Mouse (Mus musculus) midbrain, embryonic 16.5 days (tissue): ENCODE data around the gene Imp3. TPM values are rescaled to one million over a fixed set of nuclear protein-coding genes. Genes with fewer than 3 reads are reported as not detected.
"Not testable (repeated sequence)": the region's sequence is repeated elsewhere in the genome, so short reads cannot be mapped to it uniquely, and the experiment has no call there.

Experiments
- ATAC-seq: fragments of 200-750 bp; cut with Nextera tagmentation; 2 replicates; pipeline ENCODE4 v1.8.0; 2017; ENCODE audit warnings: moderate TSS enrichment
- H3K27ac ChIP-seq: fragments of 300-500 bp; sonication (generic); 2 replicates; pipeline ENCODE4 v1.5.1; 2014; ENCODE audit warnings: mild to moderate bottlenecking, low read length, mixed read lengths
- H3K27me3 ChIP-seq: fragments of 300-500 bp; sonication (generic); 2 replicates; pipeline ENCODE4 v1.6.1; 2014; ENCODE audit warnings: low read depth, low read length, mixed read lengths; ENCODE audit not compliant: control insufficient read depth, insufficient read depth
- H3K36me3 ChIP-seq: fragments of 300-500 bp; sonication (generic); 2 replicates; pipeline ENCODE4 v1.6.1; 2014; ENCODE audit warnings: mild to moderate bottlenecking, low read length, moderate library complexity, mixed read lengths; ENCODE audit not compliant: control insufficient read depth, insufficient read depth
- H3K4me1 ChIP-seq: fragments of 300-500 bp; sonication (generic); 2 replicates; pipeline ENCODE4 v1.6.1; 2014; ENCODE audit warnings: mild to moderate bottlenecking, low read length, mixed read lengths; ENCODE audit not compliant: control insufficient read depth, insufficient read depth
- H3K4me2 ChIP-seq: fragments of 300-500 bp; sonication (generic); 2 replicates; pipeline ENCODE4 v1.6.1; 2014; ENCODE audit warnings: mild to moderate bottlenecking, low read length, mixed read lengths
- H3K4me3 ChIP-seq: fragments of 300-500 bp; sonication (generic); 2 replicates; pipeline ENCODE4 v1.5.1; 2014; ENCODE audit warnings: low read depth, mild to moderate bottlenecking, low read length, moderate library complexity, mixed read lengths
- H3K9ac ChIP-seq: fragments of 300-500 bp; sonication (generic); 2 replicates; pipeline ENCODE4 v1.6.1; 2014; ENCODE audit warnings: low read depth, low read length, mixed read lengths
- H3K9me3 ChIP-seq: fragments of 300-500 bp; sonication (generic); replicated peaks from 2 replicates; pipeline ENCODE4 v1.6.1; 2014; ENCODE audit warnings: mild to moderate bottlenecking, low read length, mixed read lengths; ENCODE audit not compliant: control insufficient read depth, poor library complexity, severe bottlenecking
- WGBS: fragments of 180-500 bp; shearing (Covaris S2); extraction: QIAGEN DNeasy Blood & Tissue Kit; methylation state at CpG from one replicate; pipeline ENCODE4 v1.1.7; 2014; 5-methylcytosine and 5-hydroxymethylcytosine counted together
- polyA plus RNA-seq: library from polyadenylated mRNA; unstranded; fragments of >200 nt; fragmentation: Nextera tagmentation; extraction: Ambion mirVana; gene quantifications from 2 replicates; pipeline ENCODE4 v1.2.1, GENCODE M21; 2015

Gene Imp3
- polyA plus RNA-seq, 1 experiment from 2014 or later = 66.9 TPM

GRCm38 (mm10) chr9:56896779-56897178, 40.5 kb upstream of the Imp3 start:
- no peaks in the 10 kb centered on the region for H3K36me3 ChIP-seq
- H3K9me3 ChIP-seq = no peaks in the 10 kb centered on the region
- no peaks in the 10 kb centered on the region; the same call in 1 of the 2 replicates for H3K27me3 ChIP-seq
- no peak overlapping the region for H3K4me2 ChIP-seq
- H3K4me1 ChIP-seq = peaks cover under 1% of the 10 kb centered on the region
- H3K4me3 ChIP-seq = no peak overlapping the region
- 89% methylated on average over 12 of the region's 12 CpGs for whole genome bisulfite sequencing
- no peak overlapping the region for H3K27ac ChIP-seq
- H3K9ac ChIP-seq = no peak overlapping the region
- ATAC-seq = no peak

GRCm38 (mm10) chr9:56899409-56899808, 37.9 kb upstream of the Imp3 start:
- Histone ChIP-seq H3K4me1 (no peaks in the 10 kb centered on the region), H3K36me3 (no peaks in the 10 kb centered on the region), H3K4me2 (no peak overlapping the region), H3K27me3 (no peaks in the 10 kb centered on the region), H3K9me3 (no peaks in the 10 kb centered on the region), H3K27ac (no peak overlapping the region), H3K9ac (no peak overlapping the region), H3K4me3 (no peak overlapping the region)
- 81% methylated on average over 11 of the region's 11 CpGs for WGBS
- no peak for ATAC-seq

DNA sequence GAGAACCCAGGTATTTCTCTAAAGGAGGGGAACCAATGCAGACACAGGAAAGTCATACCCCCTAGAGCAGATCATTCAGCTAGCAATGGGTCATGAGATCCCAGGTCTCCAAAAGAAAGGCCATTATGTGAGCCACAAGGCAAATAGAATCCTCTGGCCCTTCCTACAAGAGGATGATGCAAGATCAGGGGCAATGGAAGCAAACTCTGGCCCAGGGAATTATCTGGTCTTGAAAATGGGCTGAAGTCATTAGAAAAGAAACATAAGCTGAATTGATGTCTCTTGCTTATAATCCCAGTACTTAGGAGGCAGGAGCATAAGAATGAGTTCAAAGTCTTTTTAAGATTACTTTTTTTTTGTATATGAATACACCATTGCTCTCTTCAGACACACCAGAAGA, 37.2 kb upstream of the Imp3 start:
- Histone ChIP-seq H3K9me3 (no peaks in the 10 kb centered on the region), H3K4me1 (no peaks in the 10 kb centered on the region), H3K27ac (no peak overlapping the region), H3K27me3 (no peaks in the 10 kb centered on the region), H3K36me3 (no peaks in the 10 kb centered on the region), H3K9ac (no peak overlapping the region), H3K4me3 (no peak overlapping the region), H3K4me2 (no peak overlapping the region)
- no peak for ATAC-seq

DNA sequence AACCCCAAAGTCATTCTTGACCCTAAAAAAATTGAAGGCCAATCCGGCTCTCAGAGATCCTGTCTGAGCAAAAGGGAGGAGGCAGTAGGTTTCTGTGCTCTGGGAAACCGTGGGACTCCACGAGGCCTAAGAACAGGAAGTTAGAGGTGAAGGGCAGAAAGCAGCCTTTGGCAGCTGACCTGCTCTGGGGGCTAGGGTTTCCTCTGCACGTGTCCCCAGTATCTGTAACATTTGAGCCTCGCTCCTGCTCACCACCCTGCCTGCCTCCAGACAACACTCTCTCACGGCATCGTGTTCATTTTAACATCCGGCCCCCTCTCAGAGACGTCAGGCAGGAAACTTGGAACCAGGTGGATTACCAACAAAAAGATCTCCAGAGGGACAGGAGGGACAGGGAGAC, 36.7 kb upstream of the Imp3 start:
- H3K27ac ChIP-seq = no peak overlapping the region
- H3K36me3 ChIP-seq = no peaks in the 10 kb centered on the region
- no peaks in the 10 kb centered on the region for H3K4me1 ChIP-seq
- H3K9ac ChIP-seq = no peak overlapping the region
- no peak for ATAC-seq
- 73% methylated on average over 9 of the region's 9 CpGs for WGBS
- no peak overlapping the region for H3K4me2 ChIP-seq
- no peaks in the 10 kb centered on the region for H3K27me3 ChIP-seq
- H3K4me3 ChIP-seq = no peak overlapping the region
- no peaks in the 10 kb centered on the region for H3K9me3 ChIP-seq

GRCm38 (mm10) chr9:56901187-56901586, 36.1 kb upstream of the Imp3 start:
- no peak overlapping the region for H3K4me2 ChIP-seq
- H3K27me3 ChIP-seq = no peaks in the 10 kb centered on the region
- ATAC-seq = no peak
- H3K9me3 ChIP-seq = no peaks in the 10 kb centered on the region
- H3K27ac ChIP-seq = no peak overlapping the region
- no peak overlapping the region for H3K4me3 ChIP-seq
- no peaks in the 10 kb centered on the region for H3K36me3 ChIP-seq
- WGBS = 75% methylated on average over 6 of the region's 8 CpGs
- H3K4me1 ChIP-seq = no peaks in the 10 kb centered on the region
- H3K9ac ChIP-seq = no peak overlapping the region

DNA sequence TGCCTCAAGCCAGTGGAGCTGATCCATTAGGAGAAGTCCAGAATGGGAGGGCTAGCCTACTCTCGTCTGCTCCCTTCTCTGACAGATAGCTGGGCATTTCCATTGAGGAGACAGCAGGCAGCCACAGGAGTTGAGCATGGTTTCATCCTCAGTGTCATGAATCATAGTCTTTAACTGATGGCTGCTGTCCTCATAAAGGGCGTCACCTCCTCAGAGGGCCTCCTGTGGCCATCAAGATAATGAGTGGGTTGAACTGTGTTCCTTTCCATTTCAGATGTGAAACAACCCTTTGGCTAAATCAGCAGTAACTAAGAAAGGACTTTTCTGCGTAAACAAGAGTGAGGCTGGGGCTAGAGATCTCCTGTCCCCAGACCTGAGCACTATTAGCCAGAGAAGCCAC, 33.6 kb upstream of the Imp3 start:
- ATAC-seq = no peak
- no peak overlapping the region for H3K4me2 ChIP-seq
- no peak overlapping the region for H3K27ac ChIP-seq
- WGBS = 84% methylated on average over 3 of the region's 3 CpGs
- no peak overlapping the region for H3K4me3 ChIP-seq
- H3K9me3 ChIP-seq = no peaks in the 10 kb centered on the region
- no peak overlapping the region for H3K9ac ChIP-seq
- no peaks in the 10 kb centered on the region for H3K27me3 ChIP-seq
- no peaks in the 10 kb centered on the region for H3K4me1 ChIP-seq
- H3K36me3 ChIP-seq = no peaks in the 10 kb centered on the region

DNA sequence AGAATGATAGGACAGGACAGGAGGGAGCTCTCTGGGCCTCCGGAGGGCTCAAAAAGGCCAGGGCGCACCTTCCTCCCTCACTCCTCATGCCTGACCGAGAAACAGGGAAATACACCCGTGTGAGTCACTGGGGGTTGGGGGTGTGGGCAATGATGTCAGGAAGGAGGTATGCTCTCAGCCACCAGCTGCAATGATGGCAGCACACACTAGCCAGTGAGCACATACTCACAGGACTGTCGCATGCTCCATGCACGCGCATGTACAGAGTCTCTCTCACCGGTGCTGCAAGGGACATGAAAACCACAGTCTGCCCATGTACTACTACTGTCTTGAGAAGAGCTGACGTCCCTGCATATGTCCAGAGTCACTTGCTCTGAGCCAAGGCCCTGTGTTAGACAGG, 29.7 kb upstream of the Imp3 start:
- Histone ChIP-seq H3K36me3 (no peaks in the 10 kb centered on the region), H3K4me3 (no peak overlapping the region), H3K9ac (no peak overlapping the region), H3K27me3 (no peaks in the 10 kb centered on the region), H3K4me1 (no peaks in the 10 kb centered on the region), H3K27ac (no peak overlapping the region), H3K4me2 (no peak overlapping the region), H3K9me3 (no peaks in the 10 kb centered on the region)
- WGBS = 83% methylated on average over 9 of the region's 9 CpGs
- no peak for ATAC-seq

- not testable (repeated sequence) for H3K9me3 ChIP-seq, H3K27ac ChIP-seq, H3K36me3 ChIP-seq, H3K9ac ChIP-seq, ATAC-seq, H3K4me1 ChIP-seq, H3K4me2 ChIP-seq, H3K27me3 ChIP-seq, H3K4me3 ChIP-seq
- 64% methylated on average over 4 of the region's 4 CpGs for WGBS
These were observed 27.3 kb upstream of the Imp3 start for GRCm38 (mm10) chr9:56909991-56910390.

GRCm38 (mm10) chr9:56911017-56911416, 26.3 kb upstream of the Imp3 start:
- no peak overlapping the region for H3K4me2 ChIP-seq
- 75% methylated on average over 1 of the region's 1 CpGs for WGBS
- no peak for ATAC-seq

DNA sequence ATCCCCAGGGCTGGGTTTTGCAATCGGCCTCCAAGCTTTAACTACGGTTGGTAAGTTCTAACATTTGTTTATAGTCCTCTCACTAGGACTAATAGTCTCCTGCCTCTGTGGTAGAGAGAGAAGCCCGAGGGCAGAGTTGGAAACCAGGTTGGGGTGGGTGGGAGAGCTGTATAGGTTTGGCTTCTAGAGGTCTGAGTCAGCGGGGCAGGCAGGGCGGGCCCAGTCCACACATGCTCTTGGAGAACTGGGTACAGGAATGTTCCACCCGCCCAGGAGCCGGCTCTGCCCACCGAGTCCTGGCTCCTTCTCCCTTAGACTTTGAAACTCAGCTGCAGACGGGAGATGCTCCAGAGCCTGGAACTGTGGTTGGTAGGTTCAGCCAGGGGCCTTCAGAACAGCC, 23.3 kb upstream of the Imp3 start:
- no peaks in the 10 kb centered on the region for H3K36me3 ChIP-seq
- ATAC-seq = no peak
- no peaks in the 10 kb centered on the region for H3K27me3 ChIP-seq
- H3K4me3 ChIP-seq = no peak overlapping the region
- H3K9me3 ChIP-seq = no peaks in the 10 kb centered on the region
- H3K4me1 ChIP-seq = no peaks in the 10 kb centered on the region
- WGBS = 86% methylated on average over 9 of the region's 9 CpGs
- H3K9ac ChIP-seq = no peak overlapping the region
- no peak overlapping the region for H3K4me2 ChIP-seq
- H3K27ac ChIP-seq = no peak overlapping the region

More at GRCm38 (mm10) chr9:56911017-56911416, 26.3 kb upstream of the Imp3 start:
- H3K4me3 ChIP-seq = no peak overlapping the region
- H3K9ac ChIP-seq = no peak overlapping the region
- no peaks in the 10 kb centered on the region for H3K4me1 ChIP-seq
- no peak overlapping the region for H3K27ac ChIP-seq
- H3K27me3 ChIP-seq = no peaks in the 10 kb centered on the region
- H3K9me3 ChIP-seq = no peaks in the 10 kb centered on the region
- H3K36me3 ChIP-seq = no peaks in the 10 kb centered on the region
